Mouse (Mus musculus) kidney, embryonic 16.5 days (tissue): ENCODE data around the gene Zbtb25. TPM values are rescaled to one million over a fixed set of nuclear protein-coding genes. Genes with fewer than 3 reads are reported as not detected.

ENCODE experiments used
- ATAC-seq: fragments of 200-750 bp; cut with Nextera tagmentation; 2 replicates; pipeline ENCODE4 v1.8.0; 2017; ENCODE audit warnings: moderate TSS enrichment; ENCODE audit not compliant: low FRiP score, low TSS enrichment
- H3K27ac ChIP-seq: fragments of 300-500 bp; sonication (generic); 2 replicates; pipeline ENCODE4 v1.5.1; 2014; ENCODE audit warnings: low read length
- H3K27me3 ChIP-seq: fragments of 300-500 bp; sonication (generic); 2 replicates; pipeline ENCODE4 v1.6.1; 2014; ENCODE audit warnings: low read length, control low read depth, mixed read lengths; ENCODE audit not compliant: insufficient read depth
- H3K36me3 ChIP-seq: fragments of 300-500 bp; sonication (generic); 2 replicates; pipeline ENCODE4 v1.6.1; 2014; ENCODE audit warnings: low read length, control low read depth, mixed read lengths; ENCODE audit not compliant: insufficient read depth
- H3K4me1 ChIP-seq: fragments of 300-500 bp; sonication (generic); 2 replicates; pipeline ENCODE4 v1.6.1; 2014; ENCODE audit warnings: low read length, control low read depth, mixed read lengths; ENCODE audit not compliant: insufficient read depth
- H3K4me2 ChIP-seq: fragments of 300-500 bp; sonication (generic); replicated peaks from 2 replicates; pipeline ENCODE4 v1.6.1; 2014; ENCODE audit warnings: low read depth, low read length
- H3K4me3 ChIP-seq: fragments of 300-500 bp; sonication (generic); 2 replicates; pipeline ENCODE4 v1.5.1; 2014; ENCODE audit warnings: mild to moderate bottlenecking, low read length
- H3K9ac ChIP-seq: fragments of 300-500 bp; sonication (generic); replicated peaks from 2 replicates; pipeline ENCODE4 v1.6.1; 2014; ENCODE audit warnings: low read length
- H3K9me3 ChIP-seq: fragments of 300-500 bp; sonication (generic); 2 replicates; pipeline ENCODE4 v1.6.1; 2016; ENCODE audit warnings: low read length, control low read depth
- WGBS: fragments of 180-500 bp; shearing (Covaris S2); extraction: QIAGEN DNeasy Blood & Tissue Kit; methylation state at CpG from one replicate; pipeline ENCODE4 v1.1.7; 2014; 5-methylcytosine and 5-hydroxymethylcytosine counted together
- polyA plus RNA-seq: library from polyadenylated mRNA; unstranded; fragments of >200 nt; fragmentation: Nextera tagmentation; extraction: Ambion mirVana; gene quantifications from 2 replicates; pipeline ENCODE4 v1.2.1, GENCODE M21; 2015

Gene Zbtb25
- polyA plus RNA-seq, 1 experiment from 2014 or later = 14.0 TPM

GRCm38 (mm10) chr12:76305107-76305506 is 64.3 kb downstream of the Zbtb25 start:
- Histone ChIP-seq H3K9me3 (no peaks in the 10 kb centered on the region), H3K9ac (no peak overlapping the region), H3K4me3 (no peak overlapping the region), H3K4me1 (peaks cover 18% of the 10 kb centered on the region), H3K27ac (no peak overlapping the region), H3K36me3 (peaks cover 20% of the 10 kb centered on the region), H3K27me3 (no peaks in the 10 kb centered on the region), H3K4me2 (no peak overlapping the region)
- WGBS = 87% methylated on average over 8 of the region's 8 CpGs
- no peak for ATAC-seq

- H3K36me3 ChIP-seq = peaks cover 21% of the 10 kb centered on the region
Measured at GRCm38 (mm10) chr12:76304199-76304598, 65.2 kb downstream of the Zbtb25 start.

GRCm38 (mm10) chr12:76303474-76303873 is 65.9 kb downstream of the Zbtb25 start:
- Histone ChIP-seq H3K4me1 (peaks cover 17% of the 10 kb centered on the region), H3K4me3 (no peak overlapping the region), H3K9me3 (no peaks in the 10 kb centered on the region), H3K27ac (no peak overlapping the region), H3K9ac (no peak overlapping the region), H3K4me2 (no peak overlapping the region), H3K36me3 (peaks cover 28% of the 10 kb centered on the region), H3K27me3 (no peaks in the 10 kb centered on the region)
- 97% methylated on average over 11 of the region's 11 CpGs for WGBS
- no peak for ATAC-seq

More at GRCm38 (mm10) chr12:76304199-76304598, 65.2 kb downstream of the Zbtb25 start:
- Histone ChIP-seq H3K4me1 (peaks cover 18% of the 10 kb centered on the region), H3K27me3 (no peaks in the 10 kb centered on the region), H3K4me3 (no peak overlapping the region), H3K9ac (no peak overlapping the region), H3K27ac (no peak overlapping the region), H3K9me3 (no peaks in the 10 kb centered on the region), H3K4me2 (no peak overlapping the region)
- WGBS = 54% methylated on average over 4 of the region's 4 CpGs
- no peak for ATAC-seq

- Histone ChIP-seq H3K9ac (no peak overlapping the region), H3K4me2 (no peak overlapping the region), H3K4me1 (no peaks in the 10 kb centered on the region), H3K27ac (no peak overlapping the region), H3K4me3 (no peak overlapping the region), H3K9me3 (no peaks in the 10 kb centered on the region), H3K27me3 (no peaks in the 10 kb centered on the region), H3K36me3 (peaks cover 43% of the 10 kb centered on the region)
- 85% methylated on average over 10 of the region's 10 CpGs for WGBS
- ATAC-seq = no peak
Measured at GRCm38 (mm10) chr12:76300367-76300766, 69.0 kb downstream of the Zbtb25 start.

GRCm38 (mm10) chr12:76299361-76299906 is 70.0 kb downstream of the Zbtb25 start:
- peaks cover 45% of the 10 kb centered on the region for H3K36me3 ChIP-seq
- WGBS = 93% methylated on average over 9 of the region's 9 CpGs
- H3K4me3 ChIP-seq = no peak overlapping the region
- no peak for ATAC-seq
- H3K4me1 ChIP-seq = no peaks in the 10 kb centered on the region
- H3K9me3 ChIP-seq = no peaks in the 10 kb centered on the region
- no peak overlapping the region for H3K27ac ChIP-seq
- H3K27me3 ChIP-seq = no peaks in the 10 kb centered on the region
- H3K4me2 ChIP-seq = no peak overlapping the region
- no peak overlapping the region for H3K9ac ChIP-seq

GRCm38 (mm10) chr12:76297830-76298229 is 71.6 kb downstream of the Zbtb25 start:
- no peak overlapping the region for H3K27ac ChIP-seq
- no peak overlapping the region for H3K4me3 ChIP-seq
- 90% methylated on average over 5 of the region's 5 CpGs for whole genome bisulfite sequencing
- H3K4me2 ChIP-seq = no peak overlapping the region
- H3K4me1 ChIP-seq = no peaks in the 10 kb centered on the region
- peaks cover 55% of the 10 kb centered on the region for H3K36me3 ChIP-seq
- H3K9ac ChIP-seq = no peak overlapping the region
- no peaks in the 10 kb centered on the region for H3K9me3 ChIP-seq
- no peaks in the 10 kb centered on the region for H3K27me3 ChIP-seq
- no peak for ATAC-seq

Other genes starting within 250 kb of the Zbtb25 start
- 0.51 and 0.63 TPM in 2 replicates for gene Esr2, start 192.3 kb downstream of the Zbtb25 start, polyA plus RNA-seq
- 0.10 TPM in 1 of 2 replicates, not detected in the other for gene Tex21, start 122.9 kb downstream of the Zbtb25 start, polyA plus RNA-seq
- gene Mthfd1, start 114.3 kb downstream of the Zbtb25 start, polyA plus RNA-seq = 119 and 127 TPM in 2 replicates
- 1.4 and 1.9 TPM in 2 replicates for gene Akap5, start 44.7 kb downstream of the Zbtb25 start, polyA plus RNA-seq
- gene Zbtb1, start 664 bp upstream of the Zbtb25 start, polyA plus RNA-seq = 10.0 and 10.5 TPM in 2 replicates
- 11.0 and 12.5 TPM in 2 replicates for gene Hspa2, start 34.6 kb upstream of the Zbtb25 start, polyA plus RNA-seq
- 4.0 and 4.3 TPM in 2 replicates for gene Ppp1r36, start 47.9 kb upstream of the Zbtb25 start, polyA plus RNA-seq
- gene Plekhg3, start 161.3 kb upstream of the Zbtb25 start, polyA plus RNA-seq = 23.0 and 24.8 TPM in 2 replicates